Mouse (Mus musculus): ENCODE data around the gene Rnf212b. TPM values are rescaled to one million over a fixed set of nuclear protein-coding genes. Genes with fewer than 3 reads are reported as not detected.

Rnf212b gene
- polyA plus RNA-seq, 1 experiment from 2014 or later: not detected

DNA sequence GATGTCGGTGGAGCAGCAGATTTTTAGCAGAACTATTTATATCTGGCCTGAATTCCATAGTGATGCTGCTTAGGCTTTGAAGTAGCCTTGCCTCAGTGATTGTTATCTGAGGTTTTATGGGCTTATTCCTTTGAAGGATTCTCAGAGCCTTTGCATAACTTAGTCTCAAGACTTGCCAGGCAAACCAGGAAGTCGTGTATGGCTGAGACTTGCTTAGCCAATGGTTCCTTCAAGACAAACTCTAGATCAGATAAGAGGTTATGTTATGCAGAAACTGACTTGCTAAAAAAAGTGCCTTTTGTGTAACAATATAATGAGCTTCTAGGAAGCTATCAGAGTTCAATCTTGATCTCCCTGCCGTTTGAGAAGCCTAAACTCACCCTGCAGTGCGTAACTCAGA lies 11.5 kb upstream of the Rnf212b start:
- H3K27ac ChIP-seq (replicated peaks): no peak overlapping the region
- H3K9ac ChIP-seq: no peak overlapping the region
- no peak overlapping the region for H3K4me3 ChIP-seq
- no peaks in the 10 kb centered on the region for H3K36me3 ChIP-seq
- no peak overlapping the region for H3K4me2 ChIP-seq
- ATAC-seq (ENCODE audit: low FRiP score, low read depth): no peak
- no peaks in the 10 kb centered on the region for H3K4me1 ChIP-seq (replicated peaks)
- H3K27me3 ChIP-seq: no peaks in the 10 kb centered on the region
- 89% methylated on average over 4 of the region's 4 CpGs for WGBS
- no peaks in the 10 kb centered on the region for H3K9me3 ChIP-seq

DNA sequence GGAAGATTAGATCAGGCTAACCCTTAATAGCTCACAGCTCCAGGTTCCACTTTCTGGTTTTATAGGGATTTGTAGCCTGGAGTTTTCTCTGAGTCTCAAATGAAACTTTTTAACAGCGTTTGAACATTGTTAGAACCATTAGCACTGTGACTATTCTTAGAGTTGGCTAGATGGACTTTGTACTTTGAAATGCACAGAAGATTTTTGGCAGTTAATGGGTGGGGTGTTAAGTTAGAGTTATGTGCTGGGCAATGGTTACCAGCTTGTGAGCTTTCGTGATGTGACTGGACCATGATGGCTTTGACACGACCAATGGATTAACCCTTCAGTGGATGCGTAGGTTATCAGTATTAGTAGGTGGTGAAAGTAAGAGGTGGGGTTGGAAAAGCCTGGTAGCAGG lies 7.8 kb upstream of the Rnf212b start:
- Histone ChIP-seq H3K4me2 (no peak overlapping the region), H3K4me3 (no peak overlapping the region), H3K27me3 (no peaks in the 10 kb centered on the region), H3K9me3 (no peaks in the 10 kb centered on the region), H3K36me3 (no peaks in the 10 kb centered on the region), H3K27ac (replicated peaks) (no peak overlapping the region), H3K4me1 (replicated peaks) (no peaks in the 10 kb centered on the region), H3K9ac (no peak overlapping the region)
- 87% methylated on average over 4 of the region's 4 CpGs for WGBS
- ATAC-seq (ENCODE audit: low FRiP score, low read depth): no peak

DNA sequence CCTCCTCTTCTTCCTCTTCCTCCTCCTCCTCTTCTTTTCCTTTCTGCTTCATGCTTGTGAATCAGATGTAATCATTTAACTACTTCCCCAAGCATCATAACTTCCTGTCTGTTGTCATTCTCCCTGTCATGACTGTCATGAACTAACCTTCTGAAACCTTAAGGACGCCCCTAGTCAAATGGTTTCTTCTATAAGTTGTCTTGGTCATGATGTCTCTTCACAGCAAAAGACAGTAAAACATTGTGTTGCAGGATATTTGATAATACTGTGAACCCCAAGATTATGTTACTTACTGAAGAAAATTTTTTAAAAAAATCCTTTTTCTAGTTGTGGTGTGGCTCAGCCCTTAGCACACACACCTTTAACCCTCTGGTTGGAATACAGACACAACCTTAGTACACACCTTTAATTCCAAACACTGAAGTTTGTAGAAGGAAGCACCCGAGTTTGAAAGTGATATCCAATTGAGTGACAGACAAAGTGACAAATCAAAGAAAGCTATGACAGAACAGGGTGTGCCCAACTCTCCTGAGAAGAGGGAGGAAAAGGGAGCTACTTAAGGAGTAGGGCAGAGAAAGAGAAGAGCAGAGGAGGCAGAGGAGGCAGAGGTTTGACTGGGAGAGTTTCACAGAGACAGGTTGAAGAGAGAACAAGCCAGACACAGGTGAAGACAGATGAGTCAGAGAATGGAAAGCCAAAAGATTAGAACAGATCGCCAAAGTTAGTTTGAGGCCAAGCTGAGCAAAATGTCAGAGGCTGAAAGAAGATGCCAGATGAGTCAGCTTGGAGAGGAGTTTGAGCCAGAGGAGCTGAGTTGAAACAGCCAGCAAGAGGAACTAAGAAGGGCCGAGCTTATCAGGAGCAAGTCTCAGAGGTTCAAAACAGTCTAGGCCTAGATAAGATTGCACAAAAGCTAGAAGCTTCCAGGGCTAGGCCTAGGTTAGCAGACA lies 4.9 kb upstream of the Rnf212b start:
- H3K4me1 ChIP-seq (replicated peaks): no peaks in the 10 kb centered on the region
- H3K27ac ChIP-seq (replicated peaks): no peak overlapping the region
- no peak overlapping the region for H3K4me3 ChIP-seq
- ATAC-seq (ENCODE audit: low FRiP score, low read depth): no peak
- H3K27me3 ChIP-seq: no peaks in the 10 kb centered on the region
- WGBS: 81% methylated on average over 4 of the region's 4 CpGs
- H3K4me2 ChIP-seq: no peak overlapping the region
- H3K9me3 ChIP-seq: no peaks in the 10 kb centered on the region
- H3K36me3 ChIP-seq: no peaks in the 10 kb centered on the region
- H3K9ac ChIP-seq: no peak overlapping the region

DNA sequence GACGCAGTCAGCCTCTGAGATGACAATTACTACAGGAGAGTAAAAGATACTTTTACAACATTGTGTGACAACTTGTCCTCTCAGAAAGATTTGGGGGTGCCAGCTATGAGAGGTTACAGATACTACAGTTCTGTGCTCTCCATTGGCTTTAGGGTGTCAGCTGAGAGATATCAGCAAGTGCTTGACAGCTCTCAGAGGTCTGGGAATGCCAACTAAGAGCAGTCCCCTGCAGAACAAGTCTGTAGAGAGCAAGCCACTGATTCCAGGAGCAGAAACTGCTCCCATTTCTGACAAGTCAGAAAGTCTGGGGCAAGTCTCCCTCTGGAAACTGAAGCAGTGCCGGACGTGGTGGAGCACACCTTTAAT lies 4.3 kb upstream of the Rnf212b start:
- no peaks in the 10 kb centered on the region for H3K27me3 ChIP-seq
- H3K27ac ChIP-seq (replicated peaks): no peak overlapping the region
- H3K36me3 ChIP-seq: no peaks in the 10 kb centered on the region
- H3K4me1 ChIP-seq (replicated peaks): no peaks in the 10 kb centered on the region
- H3K9ac ChIP-seq: no peak overlapping the region
- ATAC-seq (ENCODE audit: low FRiP score, low read depth): no peak
- H3K9me3 ChIP-seq: no peaks in the 10 kb centered on the region
- 91% methylated on average over 3 of the region's 3 CpGs for WGBS
- H3K4me3 ChIP-seq: no peak overlapping the region
- H3K4me2 ChIP-seq: no peak overlapping the region

- WGBS: 70% methylated on average over 3 of the region's 3 CpGs
- H3K9ac ChIP-seq: no peak overlapping the region
- H3K27me3 ChIP-seq: no peaks in the 10 kb centered on the region
- H3K27ac ChIP-seq (replicated peaks): no peak overlapping the region
- H3K4me1 ChIP-seq (replicated peaks): no peaks in the 10 kb centered on the region
- H3K4me2 ChIP-seq: no peak overlapping the region
- H3K36me3 ChIP-seq: no peaks in the 10 kb centered on the region
- no peak for ATAC-seq (ENCODE audit: low FRiP score, low read depth)
- no peaks in the 10 kb centered on the region for H3K9me3 ChIP-seq
- H3K4me3 ChIP-seq: no peak overlapping the region
Observed at GRCm38 (mm10) chr14:54815737-54816136, 1.8 kb downstream of the Rnf212b start.

- ATAC-seq (ENCODE audit: low FRiP score, low read depth): no peak
- no peaks in the 10 kb centered on the region for H3K4me1 ChIP-seq (replicated peaks)
- 47% methylated on average over 2 of the region's 2 CpGs for WGBS
- no peaks in the 10 kb centered on the region for H3K36me3 ChIP-seq
- no peak overlapping the region for H3K27ac ChIP-seq (replicated peaks)
- H3K27me3 ChIP-seq: no peaks in the 10 kb centered on the region
- no peak overlapping the region for H3K9ac ChIP-seq
- no peak overlapping the region for H3K4me3 ChIP-seq
- H3K4me2 ChIP-seq: no peak overlapping the region
- H3K9me3 ChIP-seq: no peaks in the 10 kb centered on the region
Observed at GRCm38 (mm10) chr14:54817791-54818190, 3.9 kb downstream of the Rnf212b start.

DNA sequence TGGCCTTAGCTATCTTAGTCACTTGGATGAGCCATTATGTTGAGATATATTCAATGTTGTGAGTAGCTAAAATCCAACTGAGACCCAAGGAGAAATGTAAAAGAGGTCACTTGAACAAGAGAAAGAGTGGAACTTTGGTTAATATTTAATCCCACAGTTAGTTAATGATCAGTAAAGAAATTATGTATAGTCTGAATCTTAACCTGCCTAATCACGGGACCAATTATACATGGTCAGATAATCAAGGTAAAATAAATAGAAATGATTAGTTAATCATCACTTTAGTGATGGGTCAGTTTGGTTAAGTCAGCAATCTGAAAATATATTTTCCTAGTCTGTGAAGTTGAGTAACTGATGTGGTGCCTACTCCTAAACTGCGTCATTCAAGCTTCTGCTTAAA lies 8.4 kb downstream of the Rnf212b start:
- ATAC-seq (ENCODE audit: low FRiP score, low read depth): no peak
- Histone ChIP-seq H3K9me3 (no peaks in the 10 kb centered on the region), H3K9ac (no peak overlapping the region), H3K36me3 (no peaks in the 10 kb centered on the region), H3K27me3 (no peaks in the 10 kb centered on the region), H3K4me2 (no peak overlapping the region), H3K4me3 (no peak overlapping the region), H3K27ac (replicated peaks) (no peak overlapping the region), H3K4me1 (replicated peaks) (no peaks in the 10 kb centered on the region)
- 85% methylated on average over 2 of the region's 2 CpGs for WGBS

DNA sequence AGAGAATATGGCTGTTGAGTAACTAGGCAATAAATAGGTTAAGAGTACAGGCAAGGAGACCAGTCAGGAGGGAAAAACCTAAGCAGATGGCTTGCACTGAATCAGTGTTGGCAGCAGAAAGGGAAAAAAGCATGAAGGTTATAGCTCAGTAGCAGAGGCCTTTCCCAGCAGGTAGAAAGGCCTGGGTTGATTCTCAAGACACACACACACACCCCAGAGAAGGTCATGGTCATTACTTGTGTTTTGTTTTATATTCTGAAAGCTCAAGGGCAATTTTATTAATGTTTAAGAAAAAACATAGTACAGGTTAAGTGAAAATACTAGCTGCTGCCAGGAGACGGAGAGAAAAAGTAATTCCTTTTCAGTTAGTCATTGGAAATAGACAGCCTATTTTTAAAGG lies 9.8 kb downstream of the Rnf212b start:
- WGBS: 88% methylated on average over 1 of the region's 1 CpGs
- no peak overlapping the region for H3K4me2 ChIP-seq
- no peaks in the 10 kb centered on the region for H3K4me1 ChIP-seq (replicated peaks)
- H3K9me3 ChIP-seq: no peaks in the 10 kb centered on the region
- H3K27ac ChIP-seq (replicated peaks): no peak overlapping the region
- no peak overlapping the region for H3K4me3 ChIP-seq
- no peaks in the 10 kb centered on the region for H3K36me3 ChIP-seq
- H3K27me3 ChIP-seq: no peaks in the 10 kb centered on the region
- ATAC-seq (ENCODE audit: low FRiP score, low read depth): no peak
- no peak overlapping the region for H3K9ac ChIP-seq

DNA sequence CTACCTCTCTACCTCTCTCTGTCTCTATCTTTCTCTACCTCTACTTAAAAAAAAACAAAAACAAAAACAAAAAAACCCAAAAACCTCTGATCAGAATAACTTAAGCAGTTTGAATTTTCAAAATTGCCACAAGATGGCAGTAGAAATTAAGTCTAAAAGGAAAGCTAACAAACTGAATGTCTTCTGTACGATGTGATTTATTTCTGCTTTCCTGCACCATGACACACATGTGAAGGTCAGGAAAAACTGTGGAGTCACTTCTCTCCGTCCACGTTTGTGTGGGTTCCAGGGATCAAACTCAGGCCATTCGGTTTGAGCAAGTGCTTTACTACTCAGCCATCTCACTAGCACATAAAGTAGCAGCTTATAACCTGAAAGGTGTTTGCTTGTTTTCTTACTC lies 29.5 kb downstream of the Rnf212b start:
- H3K27me3 ChIP-seq: no peaks in the 10 kb centered on the region
- WGBS: 7% methylated on average over 4 of the region's 4 CpGs
- H3K4me3 ChIP-seq: no peak overlapping the region
- ATAC-seq (ENCODE audit: low FRiP score, low read depth): peak; percentile 34; the same call in 1 of the 2 replicates
- 0 out of 2 replicates have a peak overlapping the region, but pooled peaks have one; percentile 17 for H3K4me2 ChIP-seq
- 0 out of 2 replicates have a peak, but pooled peaks cover 3% of the 10 kb centered on the region for H3K4me1 ChIP-seq (replicated peaks)
- no peak overlapping the region; the same call in 1 of the 2 replicates for H3K27ac ChIP-seq (replicated peaks)
- H3K9me3 ChIP-seq: no peaks in the 10 kb centered on the region
- H3K9ac ChIP-seq: peak overlapping the region; percentile 17; the same call in 1 of the 2 replicates
- no peaks in the 10 kb centered on the region for H3K36me3 ChIP-seq

GRCm38 (mm10) chr14:54855726-54856125 lies 41.8 kb downstream of the Rnf212b start:
- Histone ChIP-seq H3K9ac (no peak overlapping the region), H3K4me1 (replicated peaks) (no peaks in the 10 kb centered on the region), H3K27ac (replicated peaks) (no peak overlapping the region), H3K36me3 (peaks cover 24% of the 10 kb centered on the region), H3K27me3 (no peaks in the 10 kb centered on the region), H3K9me3 (no peaks in the 10 kb centered on the region), H3K4me3 (no peak overlapping the region), H3K4me2 (no peak overlapping the region)
- ATAC-seq (ENCODE audit: low FRiP score, low read depth): no peak
- 96% methylated on average over 3 of the region's 3 CpGs for WGBS

DNA sequence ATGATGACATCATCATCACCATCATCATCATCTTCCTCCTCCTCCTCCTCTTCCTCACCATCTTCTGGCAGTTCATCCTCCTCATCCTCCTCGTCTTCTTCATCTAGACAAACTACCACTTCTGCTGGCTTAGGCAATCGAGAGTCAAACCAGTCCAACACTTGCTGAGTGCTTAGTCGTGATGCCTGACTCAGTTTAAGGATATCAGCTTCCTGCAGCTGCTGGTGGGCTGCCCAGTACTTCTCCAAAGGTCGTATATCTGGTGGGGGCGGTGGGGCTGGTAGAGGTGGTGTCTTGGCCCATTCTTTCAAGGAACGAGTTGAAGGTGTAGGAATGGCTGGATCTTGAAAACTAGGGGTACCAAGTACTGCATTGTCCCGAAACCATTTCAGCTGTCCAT lies 42.8 kb downstream of the Rnf212b start:
- Histone ChIP-seq H3K9me3 (no peaks in the 10 kb centered on the region), H3K9ac (no peak overlapping the region), H3K27ac (replicated peaks) (no peak overlapping the region), H3K4me3 (no peak overlapping the region), H3K36me3 (peaks cover 24% of the 10 kb centered on the region), H3K27me3 (no peaks in the 10 kb centered on the region), H3K4me2 (no peak overlapping the region), H3K4me1 (replicated peaks) (no peaks in the 10 kb centered on the region)
- WGBS: 93% methylated on average over 7 of the region's 7 CpGs
- no peak for ATAC-seq (ENCODE audit: low FRiP score, low read depth)

- Histone ChIP-seq H3K9me3 (no peaks in the 10 kb centered on the region), H3K4me1 (replicated peaks) (peaks cover 4% of the 10 kb centered on the region; the same call in 1 of the 2 replicates), H3K27me3 (no peaks in the 10 kb centered on the region), H3K4me2 (no peak overlapping the region), H3K9ac (no peak overlapping the region), H3K27ac (replicated peaks) (no peak overlapping the region), H3K36me3 (peaks cover 24% of the 10 kb centered on the region), H3K4me3 (no peak overlapping the region)
- ATAC-seq (ENCODE audit: low FRiP score, low read depth): no peak
- 90% methylated on average over 9 of the region's 9 CpGs for WGBS
Observed at GRCm38 (mm10) chr14:54857891-54858290, 44.0 kb downstream of the Rnf212b start.

Measured in hindbrain, embryonic 15.5 days (tissue).